Mouse (Mus musculus) G1E (cell line): Measurements from ENCODE around the gene 1810037I17Rik.

ENCODE experiments used
- CTCF ChIP-seq: IDR thresholded peaks from 2 replicates; pipeline ENCODE4 v1.5.1; 2012; ENCODE audit warnings: low read depth, low read length, inconsistent platforms, mixed read lengths
- GATA1 ChIP-seq: IDR thresholded peaks from 2 replicates; pipeline ENCODE4 v1.6.1; 2012; ENCODE audit warnings: borderline replicate concordance, low read length, inconsistent platforms, mixed read lengths
- POLR2AphosphoS5 ChIP-seq: IDR thresholded peaks from 2 replicates; pipeline ENCODE4 v1.6.1; 2012; ENCODE audit warnings: low read depth, low read length, inconsistent platforms; ENCODE audit not compliant: insufficient replicate concordance

DNA sequence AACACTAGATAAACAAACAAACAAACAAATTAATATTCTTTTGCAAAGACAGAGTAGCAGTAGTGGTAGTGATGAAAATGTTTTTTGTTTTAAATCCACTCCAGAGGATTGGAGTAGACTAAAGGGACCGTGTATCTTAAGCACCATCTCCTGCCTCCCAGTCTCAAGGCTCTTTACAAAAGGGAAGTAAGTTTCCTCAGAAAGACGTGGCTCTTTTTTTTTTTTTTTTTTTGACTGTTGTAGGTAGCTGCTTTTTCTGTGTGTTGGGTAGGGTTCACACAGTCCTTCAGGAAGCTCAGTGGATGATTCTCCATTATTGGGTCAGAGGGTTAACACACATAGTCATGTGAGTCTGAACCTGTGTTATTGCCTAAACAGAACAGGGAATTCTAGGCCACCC, 5.3 kb upstream of the 1810037I17Rik start:
- TF ChIP-seq CTCF (no peak), GATA1 (no peak), POLR2AphosphoS5 (no peak)
